Mouse (Mus musculus) adrenal gland, adult (tissue): ENCODE measurements at regions not wholly inside any gene's neighbourhood (a gene's known extent, or its start where the extent isn't known, plus 50 kb on each side); places are given as distances from the start of the nearest gene placed in this dataset.

Source experiments
- DNase-seq, 2 experiments: peaks; one replicate each; pipeline ENCODE4 v3.0.0; 2022 to 2023; ENCODE audit warnings: low spot score in 1 of 2; ENCODE audit not compliant: inconsistent age in 2 of 2

GRCm38 (mm10) chr1:57470356-57470755 lies 63.5 kb upstream of the Tyw5 start:
- DNase-seq, result no peak

- no peak for DNase-seq
These were observed 65.3 kb upstream of the Tyw5 start for GRCm38 (mm10) chr1:57472235-57472634.

- no peak for DNase-seq
These were observed 70.8 kb upstream of the Tyw5 start for GRCm38 (mm10) chr1:57477725-57478124.

- DNase-seq, result no peak
These were observed 71.2 kb upstream of the Tyw5 start for GRCm38 (mm10) chr1:57478151-57478550.

GRCm38 (mm10) chr1:57478800-57479199 lies 71.9 kb upstream of the Tyw5 start:
- DNase-seq, result no peak

- DNase-seq, result no peak
These were observed 72.7 kb upstream of the Tyw5 start for GRCm38 (mm10) chr1:57479566-57479965.

GRCm38 (mm10) chr1:57489176-57489575 lies 82.3 kb upstream of the Tyw5 start:
- DNase-seq, result no peak

- no peak for DNase-seq
These were observed 82.7 kb upstream of the Tyw5 start for GRCm38 (mm10) chr1:57489588-57489987.

- DNase-seq, result no peak
These were observed 83.1 kb upstream of the Tyw5 start for GRCm38 (mm10) chr1:57490021-57490420.

GRCm38 (mm10) chr1:57492696-57493095 lies 85.8 kb upstream of the Tyw5 start:
- DNase-seq, result no peak

- DNase-seq, result no peak
These were observed 90.7 kb upstream of the Tyw5 start for GRCm38 (mm10) chr1:57497489-57498037.

GRCm38 (mm10) chr1:57510359-57511120 lies 103.6 kb upstream of the Tyw5 start:
- DNase-seq, result no peak

GRCm38 (mm10) chr1:57511902-57512301 lies 105.0 kb upstream of the Tyw5 start:
- no peak for DNase-seq

- DNase-seq, result no peak
These were observed 105.6 kb upstream of the Tyw5 start for GRCm38 (mm10) chr1:57512516-57512915.

GRCm38 (mm10) chr1:57525965-57526364 lies 119.1 kb upstream of the Tyw5 start:
- DNase-seq, result no peak

GRCm38 (mm10) chr1:57528703-57529102 lies 121.8 kb upstream of the Tyw5 start:
- DNase-seq, result no peak

- DNase-seq, result no peak
These were observed 122.4 kb upstream of the Tyw5 start for GRCm38 (mm10) chr1:57529320-57529719.

- peak in 1 of 2 experiments; percentile 36 for DNase-seq
These were observed 130.5 kb upstream of the Tyw5 start for GRCm38 (mm10) chr1:57537369-57537768.

- DNase-seq, result no peak
These were observed 137.8 kb upstream of the Tyw5 start for GRCm38 (mm10) chr1:57544684-57545083.

- DNase-seq, result no peak
These were observed 139.1 kb upstream of the Tyw5 start for GRCm38 (mm10) chr1:57545792-57546685.

GRCm38 (mm10) chr1:57561517-57561916 lies 154.6 kb upstream of the Tyw5 start:
- peak; percentile 13 to 62 for DNase-seq

- DNase-seq, result no peak
These were observed 157.8 kb upstream of the Tyw5 start for GRCm38 (mm10) chr1:57564676-57565075.
